Mouse (Mus musculus) heart, postnatal 0 days (tissue): Measurements from ENCODE around the gene Dnttip2.

Source experiments
- CTCF ChIP-seq: IDR thresholded peaks from 2 replicates; pipeline ENCODE4 v1.5.1; 2016; ENCODE audit warnings: antibody characterized with exemption, control low read depth, low read depth
- EP300 ChIP-seq: IDR thresholded peaks from 2 replicates; pipeline ENCODE4 v1.6.1; 2016; ENCODE audit warnings: antibody characterized with exemption, low read depth

DNA sequence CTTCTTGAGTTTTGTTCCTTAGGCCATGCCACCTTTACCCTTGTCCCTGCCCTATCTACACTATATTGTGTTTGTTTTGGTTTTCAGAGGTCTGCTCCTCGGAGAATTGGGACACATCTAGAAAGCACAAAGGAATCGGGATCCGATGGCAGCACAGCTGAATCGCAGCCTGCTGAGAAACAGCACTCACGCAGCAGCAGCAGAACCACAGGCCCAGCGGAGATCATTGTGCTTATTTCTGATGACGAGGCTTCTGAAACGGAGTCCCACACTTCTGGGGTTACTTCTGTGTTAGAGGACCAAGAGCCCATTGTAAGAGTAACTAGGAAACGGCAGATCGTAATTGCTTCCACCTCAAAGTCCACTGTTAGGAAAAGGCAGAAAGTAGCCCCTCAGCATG, 923 bp downstream of the Dnttip2 start:
- TF ChIP-seq CTCF (no peak), EP300 (no peak)
